Mouse (Mus musculus): ENCODE measurements around the gene Kank4.
"Not testable (repeated sequence)": the region's sequence is repeated elsewhere in the genome, so short reads cannot be mapped to it uniquely, and the experiment has no call there.

Gene Kank4

DNA sequence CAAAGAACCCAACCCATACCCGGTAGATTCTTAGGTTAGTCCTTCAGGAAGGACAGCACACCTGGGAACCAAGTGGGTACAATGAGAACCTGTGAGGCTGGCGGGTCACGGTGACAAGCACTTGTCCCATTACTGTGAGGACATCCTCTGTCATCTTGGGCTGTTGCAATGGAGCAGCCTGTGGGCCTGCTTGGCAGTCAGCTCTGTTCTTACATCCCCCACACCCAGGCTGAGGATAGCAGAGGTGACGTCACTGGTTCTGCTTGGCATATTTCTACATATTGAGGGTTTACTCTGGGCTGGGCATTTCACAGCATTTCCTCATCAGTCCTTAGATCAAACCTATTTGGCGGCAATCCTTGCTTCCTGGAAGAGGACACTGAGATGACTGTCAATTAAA, 43.6 kb downstream of the Kank4 start:
- DNase-seq = no peak

DNA sequence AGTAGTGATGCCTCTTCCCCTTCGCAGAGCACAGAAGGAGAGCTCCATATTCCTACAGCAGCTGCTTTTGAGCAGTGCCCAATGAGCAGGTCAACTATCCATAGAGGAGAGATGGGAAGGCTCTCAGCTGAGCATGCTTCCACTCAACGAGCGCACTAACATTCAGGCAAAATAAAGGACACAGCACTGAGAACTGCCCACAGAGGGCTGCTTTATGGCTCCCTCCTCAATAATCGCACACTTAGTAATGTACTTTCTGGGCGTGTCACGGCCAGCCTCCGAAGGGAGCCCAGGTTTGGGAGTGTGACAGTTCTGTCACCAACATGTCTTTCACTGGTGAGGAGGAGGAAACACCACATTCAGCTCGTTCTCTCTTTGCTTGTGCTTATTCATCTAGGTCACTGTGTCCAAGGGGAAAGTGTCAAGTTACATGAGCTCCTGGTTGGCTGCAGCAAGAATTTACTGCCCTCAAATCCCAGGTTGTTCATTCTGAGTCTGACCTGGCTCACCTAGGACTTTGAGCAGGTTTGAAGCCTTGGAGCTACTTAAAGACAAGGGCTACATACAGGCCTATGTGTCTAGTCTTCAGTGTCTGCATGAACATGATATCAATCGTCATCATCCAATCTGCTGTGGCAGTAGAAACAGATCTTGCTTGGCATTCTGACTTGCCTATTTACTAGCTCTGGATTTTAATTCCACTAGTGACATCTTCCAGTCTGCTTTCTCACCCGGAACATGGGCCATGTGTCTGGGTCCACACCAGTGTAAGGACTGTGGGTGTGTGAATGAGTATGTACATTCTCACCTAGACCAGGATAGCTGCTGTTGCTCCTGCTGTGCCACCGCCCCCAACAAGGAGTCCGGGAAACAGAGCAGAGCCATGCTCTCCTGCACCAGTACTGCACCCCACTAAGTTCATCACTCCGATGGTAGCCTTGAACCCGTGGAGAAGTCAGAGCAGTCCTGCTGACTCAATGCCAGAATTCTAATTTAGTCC, 49.9 kb downstream of the Kank4 start:
- DNase-seq = no peak

DNA sequence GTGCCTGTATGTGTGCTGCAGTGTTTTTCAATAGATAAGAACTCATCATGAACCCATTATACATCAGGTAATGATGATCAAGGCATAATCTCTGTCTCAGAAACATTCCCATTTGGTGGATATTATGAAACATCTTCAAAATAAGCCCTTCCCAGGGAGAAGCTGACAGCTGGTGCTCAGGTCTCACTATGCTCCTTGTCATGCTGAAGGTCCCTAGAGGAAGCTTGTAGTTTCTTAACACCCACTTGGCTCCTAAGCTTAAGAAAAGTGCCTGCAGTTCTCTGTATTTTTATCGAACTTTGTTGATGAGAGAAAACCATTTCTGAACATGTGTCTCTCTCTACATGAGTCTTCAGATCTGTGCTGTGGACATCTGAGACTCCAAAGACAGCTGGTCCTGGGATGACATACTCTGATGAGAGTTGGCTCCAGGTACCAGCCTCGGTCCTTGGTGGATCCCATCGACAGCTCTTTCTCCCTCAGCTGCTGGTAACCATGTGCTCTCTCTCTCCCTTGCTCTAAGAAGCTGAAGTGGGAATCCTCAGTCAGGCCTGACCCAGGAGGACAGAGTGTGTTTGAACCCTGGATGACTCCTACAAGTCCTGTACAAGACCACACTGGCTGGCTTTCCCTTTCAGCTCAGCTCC, 58.3 kb downstream of the Kank4 start:
- DNase-seq = no peak

DNA sequence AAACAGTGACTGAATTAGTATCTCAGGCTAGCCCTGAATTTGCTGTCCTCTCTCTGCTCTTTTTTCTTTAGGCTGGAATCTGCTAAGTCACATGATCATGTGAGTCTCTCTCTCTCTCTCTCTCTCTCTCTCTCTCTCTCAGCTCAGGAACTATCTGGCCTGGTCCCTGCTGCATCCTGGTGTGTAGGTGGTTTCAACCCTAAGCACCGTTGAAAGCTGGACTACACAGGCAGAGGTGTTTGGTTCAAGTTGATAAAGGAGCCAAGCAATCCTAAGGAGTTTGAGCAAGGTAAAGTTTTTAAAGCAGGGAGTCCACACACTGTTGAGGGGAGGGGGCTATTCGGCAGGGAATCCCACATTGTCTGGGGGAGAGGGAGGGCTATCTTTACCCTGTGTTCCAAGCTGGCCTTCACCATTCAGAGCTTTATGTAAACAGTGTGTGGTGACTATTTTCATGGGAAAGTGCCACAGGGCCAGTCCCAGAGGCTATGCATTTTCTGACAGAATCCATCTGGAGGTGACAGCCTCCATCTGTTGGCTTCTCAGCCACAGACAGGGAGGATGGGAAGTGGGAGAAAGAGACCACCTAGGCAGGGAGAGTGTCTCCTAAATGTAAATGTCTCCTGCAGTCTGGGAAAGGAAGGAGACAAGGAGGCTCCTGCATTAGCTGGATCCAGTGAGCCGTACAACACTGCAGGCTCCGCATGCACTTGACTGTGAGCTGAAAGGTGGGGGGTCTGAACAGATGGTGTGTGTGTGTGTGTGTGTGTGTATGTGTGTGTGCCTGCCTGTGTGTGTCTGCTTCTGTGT, 59.1 kb downstream of the Kank4 start:
- no peak for DNase-seq

DNA sequence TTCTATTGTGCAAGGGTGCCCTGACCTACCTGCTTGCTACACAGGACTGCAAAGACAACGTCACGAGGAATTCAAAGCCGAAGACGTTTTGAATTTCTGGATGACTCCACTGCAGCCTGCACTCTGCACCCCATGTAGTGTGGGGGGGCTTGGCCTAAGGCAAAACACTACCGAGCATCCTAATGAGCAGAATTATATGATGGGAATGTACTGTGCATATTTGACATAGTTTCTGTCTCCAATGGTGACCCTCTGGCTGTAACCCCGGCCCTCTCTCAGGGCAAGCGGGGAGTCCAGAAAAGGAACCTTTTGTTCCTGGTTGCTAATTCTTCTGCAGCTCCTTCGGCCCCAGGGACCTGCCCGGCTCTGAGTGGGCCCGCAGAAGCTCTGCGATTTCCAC, 61.2 kb downstream of the Kank4 start:
- no peak for DNase-seq

DNA sequence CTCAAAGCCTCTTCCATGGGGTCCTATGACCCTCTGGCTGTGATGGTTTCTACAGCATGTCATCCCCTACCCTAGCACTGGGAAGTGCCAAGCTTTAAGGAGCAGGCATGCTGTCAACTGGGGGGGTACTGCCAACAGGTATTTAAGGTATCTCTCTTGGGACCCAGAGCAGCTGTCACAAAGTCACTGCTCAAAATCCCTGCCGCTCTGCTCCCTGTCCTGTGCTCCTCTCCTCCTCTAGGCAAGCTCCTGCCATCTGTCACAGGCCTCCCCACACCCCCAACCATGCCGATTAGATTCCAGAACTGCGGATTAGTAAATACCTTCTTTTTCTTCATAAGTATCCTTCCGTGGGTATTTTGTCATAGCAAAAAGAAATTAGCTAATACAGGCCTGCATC, 62.9 kb downstream of the Kank4 start:
- no peak for DNase-seq

DNA sequence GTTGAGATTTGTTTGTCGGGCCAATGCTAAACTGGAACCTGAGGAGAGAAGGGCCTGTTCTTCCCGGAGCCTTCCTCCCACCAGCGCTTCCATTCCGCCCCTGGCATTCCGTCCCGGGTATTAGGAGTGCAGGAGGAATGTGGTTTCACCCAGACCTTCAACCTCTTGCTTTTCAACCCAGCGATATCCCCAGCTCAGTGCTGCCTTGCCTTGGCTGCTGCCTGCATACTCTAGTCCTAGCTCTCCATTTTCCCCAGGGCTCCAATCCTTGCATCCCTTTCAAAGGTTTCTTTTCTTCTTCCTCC, 73.5 kb downstream of the Kank4 start:
- DNase-seq = no peak

DNA sequence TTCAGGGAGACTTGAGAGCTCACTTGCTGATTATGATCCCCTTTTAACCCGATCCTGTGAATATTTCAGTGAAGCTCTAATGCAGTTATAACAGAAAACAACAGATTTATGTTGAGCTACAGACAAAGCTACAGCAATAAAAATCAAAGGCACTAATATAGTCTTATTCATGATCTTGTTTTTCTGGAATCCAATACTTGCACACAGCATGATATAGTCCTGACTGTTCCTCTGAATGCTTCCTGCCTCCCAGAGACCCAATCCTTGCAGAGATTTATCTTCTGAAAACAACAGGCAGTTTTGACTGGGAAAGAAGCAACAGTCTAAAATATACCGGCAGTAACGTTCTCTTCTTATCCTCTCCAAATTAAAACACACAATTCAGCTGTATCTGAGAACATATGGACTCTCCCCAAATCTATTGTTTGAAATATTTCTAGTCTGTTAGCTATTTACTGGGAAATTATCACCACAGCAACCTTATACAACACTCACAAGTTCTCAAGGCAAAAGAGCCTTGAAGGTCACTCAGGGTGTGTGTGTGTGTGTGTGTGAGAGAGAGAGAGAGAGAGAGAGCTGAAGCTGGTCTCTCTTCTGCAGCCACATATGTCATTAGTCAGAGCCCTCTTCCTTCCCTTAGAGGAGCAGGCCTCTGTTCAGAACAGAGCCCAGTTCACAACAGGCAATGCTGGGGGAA, 74.0 kb downstream of the Kank4 start:
- DNase-seq = no peak

DNA sequence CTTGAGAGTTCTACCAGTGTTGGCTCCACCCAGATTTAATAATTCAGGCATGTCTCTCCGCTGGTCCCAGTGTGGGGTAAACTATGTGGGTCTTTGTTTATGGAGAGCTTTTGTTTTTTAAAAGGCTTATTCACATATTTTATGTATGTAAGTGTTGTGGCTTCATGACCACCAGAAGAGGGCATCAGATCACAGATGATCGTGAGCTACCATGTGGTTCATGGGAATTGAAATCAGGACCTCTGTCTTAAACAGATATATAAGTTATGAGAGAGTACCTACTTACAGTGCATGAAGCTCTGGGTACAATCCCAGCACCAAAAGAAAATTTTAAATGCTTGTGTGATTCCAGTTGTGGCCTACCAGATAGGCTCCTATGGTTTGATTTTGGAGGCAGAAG, 77.6 kb downstream of the Kank4 start:
- DNase-seq = no peak

DNA sequence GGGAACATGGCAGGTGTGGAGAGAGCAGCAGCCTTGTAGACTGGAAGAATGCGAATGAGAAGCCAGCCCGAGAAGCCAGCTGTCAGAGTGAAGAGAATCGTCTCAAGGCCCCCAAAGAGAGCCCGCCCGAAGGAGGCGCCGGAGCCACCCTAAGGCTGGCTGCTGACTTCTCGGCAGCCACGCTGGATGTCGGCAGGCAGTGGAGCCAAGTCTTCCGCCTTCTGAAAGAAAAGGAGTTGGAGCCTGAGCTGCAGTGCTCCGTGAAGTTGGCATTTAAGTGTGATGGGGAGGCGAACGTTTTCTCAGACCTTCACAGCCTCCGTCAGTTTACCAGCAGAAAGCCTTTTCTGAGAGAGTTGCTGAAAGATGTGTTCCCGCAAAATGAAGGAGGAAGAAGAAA, 83.7 kb downstream of the Kank4 start:
- no peak for DNase-seq

DNA sequence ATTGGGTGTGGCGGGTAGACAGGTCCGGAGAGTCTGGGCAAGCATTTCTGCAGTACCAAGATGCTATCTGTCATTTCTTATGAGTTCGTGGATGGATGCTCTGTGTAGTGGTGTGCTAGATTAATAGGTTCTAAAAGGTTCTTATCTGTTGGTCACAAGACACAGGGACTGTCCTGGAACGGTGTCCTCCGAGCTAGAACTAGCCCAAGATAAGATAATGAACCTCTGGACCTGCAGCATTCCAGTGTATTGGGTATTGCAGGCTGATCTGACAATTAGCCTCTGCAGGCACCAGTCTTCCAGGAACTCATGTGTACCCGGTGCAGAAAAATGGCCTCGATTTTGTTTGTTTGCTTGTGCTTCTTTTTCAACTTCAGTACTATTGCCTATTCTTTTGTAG, 88.6 kb downstream of the Kank4 start:
- DNase-seq = no peak

DNA sequence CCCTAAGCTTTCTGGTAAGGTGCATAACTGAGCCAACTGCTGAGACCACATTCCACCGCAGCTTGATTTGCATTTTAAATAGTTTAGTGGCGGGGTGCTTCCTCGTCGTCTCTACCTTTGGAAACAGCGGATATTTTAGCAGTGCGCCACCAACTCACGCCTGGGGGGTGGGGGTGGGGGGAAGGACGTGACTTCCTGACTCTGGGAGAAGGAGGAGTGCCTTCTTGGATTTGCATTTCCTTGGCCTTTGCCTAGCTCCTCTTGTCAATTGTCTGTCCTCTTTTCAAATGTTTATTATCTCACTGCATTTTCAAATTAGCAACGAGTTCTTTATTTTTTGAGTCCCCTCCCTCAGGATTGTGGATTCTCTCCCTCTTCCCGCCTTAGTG, 89.4 kb downstream of the Kank4 start:
- DNase-seq = no peak

DNA sequence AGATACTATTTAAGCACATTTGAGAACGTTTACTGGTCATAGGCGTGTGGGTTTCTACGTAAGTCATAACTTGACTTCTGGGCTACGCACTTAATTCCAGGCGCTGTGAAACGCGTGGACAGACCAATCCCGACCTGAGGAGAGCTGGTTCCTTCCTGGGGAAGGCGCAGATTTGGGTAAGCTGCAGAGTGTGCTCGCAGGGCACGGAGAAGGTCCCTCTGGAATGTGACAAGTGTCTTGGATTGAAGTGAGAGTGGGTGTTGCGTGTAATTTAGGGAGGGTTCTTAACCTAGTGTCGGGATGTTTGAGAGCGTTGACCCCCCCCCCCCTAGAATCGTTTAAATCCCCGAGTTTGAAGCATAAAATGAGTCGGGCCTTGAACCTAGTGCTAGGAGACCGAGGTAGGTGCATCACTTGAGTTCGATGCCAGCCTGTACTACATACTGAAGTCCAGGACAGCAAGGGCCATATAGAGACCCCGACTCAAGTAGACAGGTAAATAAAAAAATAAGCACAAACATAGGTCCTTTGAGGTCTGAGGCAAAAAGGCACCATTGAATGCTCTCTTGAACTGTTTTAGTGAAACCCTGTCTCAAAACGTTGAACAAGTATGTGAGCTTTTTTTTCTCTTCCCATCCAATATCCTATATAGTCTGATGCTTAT, 89.9 kb downstream of the Kank4 start:
- DNase-seq = no peak

DNA sequence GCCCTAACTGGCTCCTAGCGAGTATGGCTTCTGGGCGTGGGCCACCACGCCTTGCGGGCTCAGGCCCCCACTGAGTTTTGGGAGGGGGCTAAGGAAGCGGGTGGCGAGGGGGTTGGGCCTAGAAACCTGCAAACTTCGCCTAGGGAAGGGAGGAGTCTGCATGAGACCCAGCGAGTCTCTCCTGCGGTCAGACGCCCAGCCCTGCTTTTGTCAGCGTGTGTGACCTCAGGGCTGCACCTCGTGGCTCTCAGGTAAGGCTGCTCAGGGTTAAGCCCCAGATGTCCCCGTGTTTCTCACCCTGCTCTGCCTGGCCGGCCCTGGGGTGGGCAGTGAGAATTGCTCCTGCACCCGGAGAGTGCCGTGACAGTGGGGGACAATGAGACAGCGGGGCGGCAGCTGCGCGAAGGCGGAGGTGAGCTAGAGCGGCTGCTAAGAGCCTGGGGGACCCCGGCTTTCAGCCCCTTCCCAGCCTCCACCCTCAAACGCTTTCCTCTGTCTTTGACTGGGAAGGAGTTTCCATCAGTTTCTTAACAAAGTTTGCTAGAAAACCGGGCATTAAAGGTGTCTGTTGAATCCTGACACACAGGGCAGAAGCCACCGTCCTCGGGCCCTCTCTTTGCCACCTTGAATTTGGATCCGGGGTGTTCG, 90.6 kb downstream of the Kank4 start, which contains the start of gene L1td1:
TSS of gene L1td1 (plus strand) at position 145 of the 648 bp plus-strand sequence.
- no peak for DNase-seq

DNA sequence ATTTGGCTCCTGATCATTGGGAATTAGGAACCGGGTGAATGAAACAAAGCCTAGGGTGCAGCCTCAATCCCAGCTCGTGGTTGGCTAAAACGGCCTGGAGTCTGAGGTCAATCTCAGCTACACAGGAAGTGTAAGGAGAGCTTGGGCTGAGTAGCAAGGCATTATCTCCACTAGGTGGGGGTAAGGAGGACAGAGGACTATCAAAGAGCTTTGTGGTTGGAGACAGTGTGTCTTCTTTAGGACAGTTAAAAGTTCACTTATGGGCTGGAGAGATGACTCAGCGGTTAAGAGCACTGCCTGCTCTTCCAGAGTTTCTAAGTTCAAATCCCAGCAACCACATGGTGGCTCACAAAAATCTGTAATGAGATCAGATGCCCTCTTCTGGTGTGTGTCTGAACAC, 91.9 kb downstream of the Kank4 start:
- DNase-seq = no peak

DNA sequence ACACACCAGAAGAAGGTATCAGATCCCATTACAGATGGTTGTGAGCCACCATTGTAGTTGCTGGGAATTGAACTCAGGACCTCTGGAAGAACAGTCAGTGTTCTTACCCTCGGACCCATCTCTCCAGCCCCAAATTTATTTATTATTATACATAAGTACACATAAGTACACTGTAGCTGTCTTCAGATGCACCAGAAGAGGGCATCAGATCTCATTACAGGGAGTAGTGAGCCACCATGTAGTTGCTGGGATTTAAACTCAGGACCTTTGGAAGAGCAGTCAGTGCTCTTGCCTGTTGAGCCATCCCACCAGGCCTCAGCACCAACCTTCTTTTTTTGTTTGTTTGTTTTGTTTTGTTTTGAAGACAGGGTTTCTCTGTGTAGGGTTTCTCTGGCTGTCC, 92.7 kb downstream of the Kank4 start:
- not testable (repeated sequence) for DNase-seq

DNA sequence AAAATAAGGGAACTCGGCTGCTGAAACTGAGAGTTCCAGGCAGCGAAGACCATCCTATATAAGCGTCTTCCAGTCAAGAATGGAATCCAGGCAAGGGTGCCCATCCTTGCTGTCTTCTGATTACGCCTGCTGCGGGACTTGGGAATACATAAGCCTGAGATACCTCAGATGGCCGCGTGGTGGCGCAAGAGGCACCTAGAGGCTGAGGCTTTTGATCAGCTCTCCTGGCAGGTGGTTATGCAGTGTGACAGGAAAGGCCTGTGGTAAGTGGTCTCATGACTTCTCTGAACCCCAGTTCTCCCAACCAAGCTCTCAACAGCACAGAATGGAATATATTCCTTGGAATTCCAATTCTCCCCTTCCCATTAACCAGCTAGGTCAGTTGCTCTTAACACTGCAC, 94.9 kb downstream of the Kank4 start:
- DNase-seq = peak; percentile 76

DNA sequence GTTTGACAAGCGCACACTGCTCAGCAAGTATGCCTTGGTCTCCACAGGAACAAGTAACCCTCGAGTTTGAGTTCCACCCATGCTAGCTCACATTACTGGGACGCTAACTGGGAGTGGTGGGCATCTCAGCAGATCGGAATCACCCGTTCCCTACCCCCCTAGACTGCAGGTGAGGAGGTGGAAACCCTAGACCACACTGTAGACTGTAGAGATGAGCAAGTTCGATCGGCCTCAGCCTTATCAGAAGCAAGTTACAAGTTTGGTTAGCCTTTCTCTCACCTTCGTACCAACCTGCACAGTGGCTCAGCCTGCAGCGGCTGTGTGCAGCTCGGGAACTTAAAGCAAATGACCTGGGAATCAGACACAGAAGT, 98.8 kb downstream of the Kank4 start:
- no peak for DNase-seq

DNA sequence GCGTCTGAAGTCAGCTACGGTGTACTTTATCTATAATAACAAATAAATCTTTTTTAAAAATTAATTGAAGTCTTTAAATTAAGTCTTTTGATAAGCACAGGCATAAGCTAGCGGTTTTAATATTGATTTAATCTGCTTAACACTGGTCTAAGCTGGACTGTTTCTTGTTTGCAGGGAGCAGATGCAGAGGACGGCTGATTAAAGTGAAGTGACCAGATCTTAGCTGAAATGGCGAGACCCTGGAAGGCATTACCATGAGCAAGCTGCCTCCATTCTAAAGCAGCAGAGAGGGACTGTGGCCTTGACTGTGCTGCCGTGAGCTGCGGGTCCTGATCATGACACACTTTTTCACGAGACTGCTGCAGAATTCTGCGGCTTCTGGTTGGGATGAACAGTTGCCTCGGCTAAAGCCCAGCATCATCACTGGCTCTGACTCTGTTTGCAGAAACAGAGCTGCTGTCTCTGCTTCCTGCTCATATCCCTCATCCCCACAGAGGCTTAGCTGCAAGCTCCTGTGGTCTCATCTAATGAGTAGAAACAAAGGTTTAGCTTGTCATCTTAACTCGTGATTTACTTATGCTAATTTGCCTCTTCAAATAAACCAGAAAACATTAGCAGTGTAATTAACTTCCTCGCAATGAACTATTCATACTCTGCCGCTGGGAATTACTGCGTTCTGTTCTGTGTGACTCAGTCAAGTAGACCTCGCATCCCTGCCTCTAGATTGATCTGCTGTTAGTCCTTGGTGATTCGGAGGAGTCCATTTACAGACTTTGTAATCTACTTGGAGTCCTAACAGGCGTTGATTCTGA, 99.4 kb downstream of the Kank4 start:
- no peak for DNase-seq

DNA sequence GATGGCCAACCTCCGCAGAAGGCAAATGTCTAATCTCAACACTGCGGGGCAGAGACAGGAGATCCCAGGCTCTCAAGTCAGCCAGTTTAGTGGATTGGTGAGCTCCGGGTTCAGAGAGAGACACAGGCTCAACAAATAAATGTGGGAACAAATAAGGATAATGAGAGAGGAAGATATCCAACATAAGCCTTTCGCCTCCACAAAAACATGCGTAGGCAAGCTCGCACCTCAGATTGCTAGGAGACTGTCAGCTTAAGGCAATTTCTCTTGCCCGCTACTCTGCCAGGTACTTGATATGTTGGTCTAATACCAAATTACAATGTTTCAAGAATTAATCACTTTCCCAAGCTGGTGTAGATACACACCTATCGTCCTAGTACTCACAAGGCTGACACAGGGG, 106.4 kb downstream of the Kank4 start:
- no peak for DNase-seq
